Mouse (Mus musculus): Measurements from ENCODE around the gene Armc2. TPM values are rescaled to one million over a fixed set of nuclear protein-coding genes. Genes with fewer than 3 reads are reported as not detected.

The Armc2 gene
- total and polyA plus RNA-seq, 3 experiments = 0.34 to 0.99 (median 0.90) TPM

- peak; percentile 28 for DNase-seq (ENCODE audit: extremely low read depth)
- dilution Hi-C loops (cut with MboI; ENCODE audit: extremely low pct_ligation_motif_present, extremely low pct_unique_long_range_greater_than_20kb, low sequenced_read_pairs) = no loop called here
- no peak overlapping the region for H3K9ac ChIP-seq (ENCODE audit: insufficient read depth, low read depth)
- H3K36me3 ChIP-seq (replicated peaks in 1 of 2; ENCODE audit: control insufficient read depth in 1 of 2, insufficient read depth in 1 of 2, low read length in 1 of 2) = peaks cover 0 to 7% of the 10 kb centered on the region in 2 experiments
- H3K4me2 ChIP-seq (ENCODE audit: insufficient read depth, low read depth, poor library complexity, severe bottlenecking) = no peak overlapping the region
- peaks cover 13 to 71% of the 10 kb centered on the region in 2 experiments; a peak in 3 of 4 replicates for H3K4me1 ChIP-seq (ENCODE audit: control insufficient read depth in 1 of 2, insufficient read depth in 2 of 2)
- peaks cover 4% of the 10 kb centered on the region; the same call in 1 of the 2 replicates for H3K79me2 ChIP-seq (replicated peaks; ENCODE audit: control insufficient read depth, extremely low read depth, insufficient read depth, poor library complexity, severe bottlenecking)
- H3K27ac ChIP-seq (ENCODE audit: insufficient read depth, low read depth) = no peak overlapping the region
- H3K27me3 ChIP-seq (replicated peaks) = no peaks in the 10 kb centered on the region
- no peak overlapping the region for H3K4me3 ChIP-seq (replicated peaks in 1 of 3; ENCODE audit: low read depth in 2 of 3, low read length in 2 of 3, poor library complexity in 1 of 3)
- no peaks in the 10 kb centered on the region for H3K9me3 ChIP-seq (replicated peaks; ENCODE audit: low read length)
- in situ Hi-C loops (cut with MboI; ENCODE audit: low pct_ligation_motif_present, low pct_unique_long_range_greater_than_20kb, low sequenced_read_pairs) = no loop called here
- no peak for TF ChIP-seq RAD21 (IDR thresholded peaks at IDR 0.05; ENCODE audit: low read depth, low read length)
- no peak for TF ChIP-seq SIN3A (IDR thresholded peaks at IDR 0.05; ENCODE audit: low read length)
- TF ChIP-seq ZNF384 (IDR thresholded peaks at IDR 0.05; ENCODE audit: low read depth, low read length) = no peak
- peak; percentile 43 for TF ChIP-seq BHLHE40 (IDR thresholded peaks at IDR 0.05; ENCODE audit: low read depth, low read length)
- TF ChIP-seq RCOR1 (conservative IDR thresholded peaks at IDR 0.05; ENCODE audit: low read depth, low read length) = 0 out of 2 replicates have a peak, but pooled peaks have one; percentile 30
- peak; percentile 25; the same call in 1 of the 2 replicates for TF ChIP-seq MEF2A (IDR thresholded peaks at IDR 0.05; ENCODE audit: borderline replicate concordance, low read depth, low read length)
- TF ChIP-seq ETS1 (conservative IDR thresholded peaks at IDR 0.05; ENCODE audit: low read depth, low read length) = peak; percentile 20; the same call in 1 of the 2 replicates
- TF ChIP-seq KAT2A (IDR thresholded peaks at IDR 0.05; ENCODE audit: insufficient replicate concordance, low read length) = no peak
- TF ChIP-seq EP300 (IDR thresholded peaks at IDR 0.05; ENCODE audit: low read length) = peak; percentile 91
- peak; percentile 89 for TF ChIP-seq MXI1 (IDR thresholded peaks at IDR 0.05; ENCODE audit: low read depth, low read length)
- peak; percentile 91 for TF ChIP-seq IRF4 (IDR thresholded peaks at IDR 0.05; ENCODE audit: low read depth, low read length)
- TF ChIP-seq USF2 (conservative IDR thresholded peaks at IDR 0.05; ENCODE audit: low read depth, low read length) = no peak
- TF ChIP-seq E2F4 (IDR thresholded peaks at IDR 0.05; ENCODE audit: insufficient replicate concordance, low read depth, low read length) = no peak
- TF ChIP-seq JUND (conservative IDR thresholded peaks at IDR 0.05; ENCODE audit: low read depth, low read length) = no peak
- peak; percentile 19; the same call in 1 of the 2 replicates for TF ChIP-seq CHD2 (IDR thresholded peaks at IDR 0.05; ENCODE audit: low read length)
Measured at GRCm38 (mm10) chr10:41891312-41891711, 126.9 kb downstream of the Armc2 start.

GRCm38 (mm10) chr10:41890537-41890936, 127.7 kb downstream of the Armc2 start:
- peaks cover 4% of the 10 kb centered on the region; the same call in 1 of the 2 replicates for H3K79me2 ChIP-seq (replicated peaks; ENCODE audit: control insufficient read depth, extremely low read depth, insufficient read depth, poor library complexity, severe bottlenecking)
- H3K27me3 ChIP-seq (replicated peaks) = no peaks in the 10 kb centered on the region
- peaks cover 0 to 2% of the 10 kb centered on the region in 2 experiments for H3K36me3 ChIP-seq (replicated peaks in 1 of 2; ENCODE audit: control insufficient read depth in 1 of 2, insufficient read depth in 1 of 2, low read length in 1 of 2)
- no peak overlapping the region for H3K4me3 ChIP-seq (replicated peaks in 1 of 3; ENCODE audit: low read depth in 2 of 3, low read length in 2 of 3, poor library complexity in 1 of 3)
- H3K27ac ChIP-seq (ENCODE audit: insufficient read depth, low read depth) = no peak overlapping the region
- H3K4me1 ChIP-seq (ENCODE audit: control insufficient read depth in 1 of 2, insufficient read depth in 2 of 2) = peaks cover 10 to 64% of the 10 kb centered on the region in 2 experiments; a peak in 3 of 4 replicates
- H3K9ac ChIP-seq (ENCODE audit: insufficient read depth, low read depth) = no peak overlapping the region
- H3K4me2 ChIP-seq (ENCODE audit: insufficient read depth, low read depth, poor library complexity, severe bottlenecking) = no peak overlapping the region
- dilution Hi-C loops (cut with MboI; ENCODE audit: extremely low pct_ligation_motif_present, extremely low pct_unique_long_range_greater_than_20kb, low sequenced_read_pairs) (no loop called here), in situ Hi-C loops (cut with MboI; ENCODE audit: low pct_ligation_motif_present, low pct_unique_long_range_greater_than_20kb, low sequenced_read_pairs) (no loop called here)
- no peaks in the 10 kb centered on the region for H3K9me3 ChIP-seq (replicated peaks; ENCODE audit: low read length)
- TF ChIP-seq MEF2A (IDR thresholded peaks at IDR 0.05; ENCODE audit: borderline replicate concordance, low read depth, low read length) = no peak
- no peak for TF ChIP-seq TBP (conservative IDR thresholded peaks at IDR 0.05; ENCODE audit: low read depth, low read length)
- TF ChIP-seq ETS1 (conservative IDR thresholded peaks at IDR 0.05; ENCODE audit: low read depth, low read length) = no peak
- TF ChIP-seq JUN (IDR thresholded peaks at IDR 0.05; ENCODE audit: insufficient read depth, low read depth, low read length) = no peak
- TF ChIP-seq PAX5 (IDR thresholded peaks at IDR 0.05; ENCODE audit: low read length) = no peak
- no peak for TF ChIP-seq GABPA (IDR thresholded peaks at IDR 0.05; ENCODE audit: insufficient replicate concordance, low read depth, low read length)
- TF ChIP-seq MXI1 (IDR thresholded peaks at IDR 0.05; ENCODE audit: low read depth, low read length) = no peak
- no peak for TF ChIP-seq ZC3H11A (IDR thresholded peaks at IDR 0.05; ENCODE audit: low read depth, low read length)
- no peak for TF ChIP-seq POLR2AphosphoS2 (IDR thresholded peaks at IDR 0.05; ENCODE audit: low read depth, low read length)
- no peak for TF ChIP-seq JUND (conservative IDR thresholded peaks at IDR 0.05; ENCODE audit: low read depth, low read length)
- DNase-seq (ENCODE audit: extremely low read depth) = no peak

Data from CH12.LX (cell line).